Mouse (Mus musculus): ENCODE measurements at regions not wholly inside any gene's neighbourhood (a gene's known extent, or its start where the extent isn't known, plus 50 kb on each side); places are given as distances from the start of the nearest gene placed in this dataset.
"Not testable (repeated sequence)": the region's sequence is repeated elsewhere in the genome, so short reads cannot be mapped to it uniquely, and the experiment has no call there.

GRCm38 (mm10) chr14:15881284-15881683, 367.8 kb upstream of the Ngly1 start:
- Histone ChIP-seq H3K4me3 (no peak overlapping the region), H3K4me2 (replicated peaks) (no peak overlapping the region), H3K36me3 (no peaks in the 10 kb centered on the region), H3K4me1 (no peaks in the 10 kb centered on the region), H3K27me3 (no peaks in the 10 kb centered on the region), H3K27ac (replicated peaks) (no peak overlapping the region), H3K9ac (replicated peaks) (no peak overlapping the region), H3K9me3 (no peaks in the 10 kb centered on the region)
- 68% methylated on average over 1 of the region's 1 CpGs for WGBS
- ATAC-seq (ENCODE audit: low FRiP score, low read depth), result 0 out of 2 replicates have a peak, but pooled peaks have one; percentile 60

- Histone ChIP-seq H3K27me3 (no peaks in the 10 kb centered on the region), H3K9ac (replicated peaks) (no peak overlapping the region), H3K9me3 (no peaks in the 10 kb centered on the region), H3K4me1 (no peaks in the 10 kb centered on the region), H3K4me2 (replicated peaks) (no peak overlapping the region), H3K27ac (replicated peaks) (no peak overlapping the region), H3K4me3 (no peak overlapping the region), H3K36me3 (no peaks in the 10 kb centered on the region)
- ATAC-seq (ENCODE audit: low FRiP score, low read depth), result no peak
- WGBS, result 79% methylated on average over 2 of the region's 2 CpGs
Measured at GRCm38 (mm10) chr14:15884641-15885340, 364.3 kb upstream of the Ngly1 start.

GRCm38 (mm10) chr14:15897098-15897497, 352.0 kb upstream of the Ngly1 start:
- no peak overlapping the region for H3K4me3 ChIP-seq
- H3K4me2 ChIP-seq (replicated peaks), result no peak overlapping the region
- ATAC-seq (ENCODE audit: low FRiP score, low read depth), result no peak
- WGBS, result 59% methylated on average over 1 of the region's 1 CpGs
- no peaks in the 10 kb centered on the region for H3K36me3 ChIP-seq
- H3K9me3 ChIP-seq, result no peaks in the 10 kb centered on the region
- no peaks in the 10 kb centered on the region for H3K4me1 ChIP-seq
- no peak overlapping the region for H3K9ac ChIP-seq (replicated peaks)
- no peak overlapping the region for H3K27ac ChIP-seq (replicated peaks)
- no peaks in the 10 kb centered on the region for H3K27me3 ChIP-seq

GRCm38 (mm10) chr14:15906429-15906828, 342.7 kb upstream of the Ngly1 start:
- not testable (repeated sequence) for H3K27me3 ChIP-seq; H3K4me3 ChIP-seq; H3K36me3 ChIP-seq; H3K9ac ChIP-seq (replicated peaks); H3K4me2 ChIP-seq (replicated peaks); H3K9me3 ChIP-seq; H3K27ac ChIP-seq (replicated peaks); H3K4me1 ChIP-seq; ATAC-seq (ENCODE audit: low FRiP score, low read depth)
- 90% methylated on average over 11 of the region's 11 CpGs for WGBS

GRCm38 (mm10) chr14:15913206-15913605, 335.9 kb upstream of the Ngly1 start:
- 66% methylated on average over 4 of the region's 4 CpGs for WGBS

GRCm38 (mm10) chr14:15914176-15914575, 334.9 kb upstream of the Ngly1 start:
- Histone ChIP-seq H3K4me2 (replicated peaks) (no peak overlapping the region), H3K4me3 (no peak overlapping the region), H3K27ac (replicated peaks) (no peak overlapping the region), H3K9ac (replicated peaks) (no peak overlapping the region), H3K36me3 (no peaks in the 10 kb centered on the region), H3K27me3 (no peaks in the 10 kb centered on the region), H3K4me1 (no peaks in the 10 kb centered on the region), H3K9me3 (no peaks in the 10 kb centered on the region)
- 88% methylated on average over 3 of the region's 3 CpGs for WGBS
- no peak for ATAC-seq (ENCODE audit: low FRiP score, low read depth)

More at GRCm38 (mm10) chr14:15913206-15913605, 335.9 kb upstream of the Ngly1 start:
- H3K36me3 ChIP-seq; H3K4me2 ChIP-seq (replicated peaks); H3K4me1 ChIP-seq; H3K27ac ChIP-seq (replicated peaks); H3K27me3 ChIP-seq; H3K9ac ChIP-seq (replicated peaks); H3K9me3 ChIP-seq; ATAC-seq (ENCODE audit: low FRiP score, low read depth); H3K4me3 ChIP-seq: not testable (repeated sequence)

GRCm38 (mm10) chr14:15924676-15925075, 324.4 kb upstream of the Ngly1 start:
- H3K4me2 ChIP-seq (replicated peaks); H3K36me3 ChIP-seq; H3K27ac ChIP-seq (replicated peaks); H3K9ac ChIP-seq (replicated peaks); H3K9me3 ChIP-seq; ATAC-seq (ENCODE audit: low FRiP score, low read depth); H3K4me3 ChIP-seq; H3K4me1 ChIP-seq; H3K27me3 ChIP-seq: not testable (repeated sequence)
- WGBS, result 82% methylated on average over 3 of the region's 3 CpGs

GRCm38 (mm10) chr14:15934729-15935128, 314.4 kb upstream of the Ngly1 start:
- Histone ChIP-seq H3K4me3 (no peak overlapping the region), H3K9me3 (no peaks in the 10 kb centered on the region), H3K9ac (replicated peaks) (no peak overlapping the region), H3K27me3 (no peaks in the 10 kb centered on the region), H3K4me1 (no peaks in the 10 kb centered on the region), H3K4me2 (replicated peaks) (no peak overlapping the region), H3K36me3 (no peaks in the 10 kb centered on the region), H3K27ac (replicated peaks) (no peak overlapping the region)
- no peak for ATAC-seq (ENCODE audit: low FRiP score, low read depth)

- peak; percentile 61 for ATAC-seq (ENCODE audit: low FRiP score, low read depth)
- Histone ChIP-seq H3K27me3 (no peaks in the 10 kb centered on the region), H3K4me1 (0 out of 2 replicates have a peak, but pooled peaks cover 5% of the 10 kb centered on the region), H3K9ac (replicated peaks) (no peak overlapping the region), H3K4me3 (no peak overlapping the region), H3K9me3 (no peaks in the 10 kb centered on the region), H3K27ac (replicated peaks) (peak overlapping the region; percentile 15), H3K4me2 (replicated peaks) (no peak overlapping the region), H3K36me3 (no peaks in the 10 kb centered on the region)
Measured at GRCm38 (mm10) chr14:15970321-15970720, 278.8 kb upstream of the Ngly1 start.

- 0 out of 2 replicates have a peak, but pooled peaks cover 5% of the 10 kb centered on the region for H3K4me1 ChIP-seq
- H3K4me2 ChIP-seq (replicated peaks), result no peak overlapping the region
- ATAC-seq (ENCODE audit: low FRiP score, low read depth), result peak; percentile 82
- no peaks in the 10 kb centered on the region for H3K27me3 ChIP-seq
- no peaks in the 10 kb centered on the region for H3K36me3 ChIP-seq
- no peak overlapping the region for H3K9ac ChIP-seq (replicated peaks)
- no peak overlapping the region for H3K4me3 ChIP-seq
- no peaks in the 10 kb centered on the region for H3K9me3 ChIP-seq
- H3K27ac ChIP-seq (replicated peaks), result peak overlapping the region; percentile 15
Measured at GRCm38 (mm10) chr14:15970767-15971166, 278.3 kb upstream of the Ngly1 start.

GRCm38 (mm10) chr14:15971306-15971705, 277.8 kb upstream of the Ngly1 start:
- no peak overlapping the region for H3K4me3 ChIP-seq
- H3K9ac ChIP-seq (replicated peaks), result no peak overlapping the region
- no peaks in the 10 kb centered on the region for H3K27me3 ChIP-seq
- no peaks in the 10 kb centered on the region for H3K36me3 ChIP-seq
- no peak overlapping the region for H3K27ac ChIP-seq (replicated peaks)
- 0 out of 2 replicates have a peak, but pooled peaks cover 5% of the 10 kb centered on the region for H3K4me1 ChIP-seq
- no peak overlapping the region for H3K4me2 ChIP-seq (replicated peaks)
- ATAC-seq (ENCODE audit: low FRiP score, low read depth), result no peak
- no peaks in the 10 kb centered on the region for H3K9me3 ChIP-seq

GRCm38 (mm10) chr14:15977366-15977765, 271.7 kb upstream of the Ngly1 start:
- Histone ChIP-seq H3K27ac (replicated peaks) (no peak overlapping the region), H3K4me3 (no peak overlapping the region), H3K36me3 (no peaks in the 10 kb centered on the region), H3K9ac (replicated peaks) (no peak overlapping the region), H3K4me1 (no peaks in the 10 kb centered on the region), H3K9me3 (no peaks in the 10 kb centered on the region), H3K4me2 (replicated peaks) (no peak overlapping the region), H3K27me3 (no peaks in the 10 kb centered on the region)
- 100% methylated on average over 1 of the region's 1 CpGs for WGBS
- no peak for ATAC-seq (ENCODE audit: low FRiP score, low read depth)

- Histone ChIP-seq H3K27me3 (no peaks in the 10 kb centered on the region), H3K27ac (replicated peaks) (no peak overlapping the region), H3K4me3 (no peak overlapping the region), H3K9ac (replicated peaks) (no peak overlapping the region), H3K4me1 (no peaks in the 10 kb centered on the region), H3K36me3 (no peaks in the 10 kb centered on the region), H3K9me3 (no peaks in the 10 kb centered on the region), H3K4me2 (replicated peaks) (no peak overlapping the region)
- peak; percentile 93 for ATAC-seq (ENCODE audit: low FRiP score, low read depth)
- WGBS, result 3% methylated on average over 1 of the region's 1 CpGs
Measured at GRCm38 (mm10) chr14:15978329-15978728, 270.8 kb upstream of the Ngly1 start.
